Mouse (Mus musculus) kidney, adult 2 months (tissue): Measurements from ENCODE around the gene Ddx23.

Experiments used
- CTCF ChIP-seq: fragments of 200-500 bp; conservative IDR thresholded peaks from 2 replicates; pipeline ENCODE4 v1.5.1; 2011; ENCODE audit warnings: low read depth, mild to moderate bottlenecking, control low read depth, low read length, moderate library complexity, mixed read lengths; ENCODE audit not compliant: insufficient read depth, insufficient read length
- POLR2A ChIP-seq: fragments of 200-500 bp; IDR thresholded peaks from one replicate; pipeline ENCODE4 v1.6.1; 2011; ENCODE audit warnings: low read depth, low read length, control low read depth

GRCm38 (mm10) chr15:98674994-98675545 lies 12.4 kb upstream of the Ddx23 start:
- TF ChIP-seq CTCF (no peak), POLR2A (no peak)
